Mouse (Mus musculus): ENCODE measurements at regions not wholly inside any gene's neighbourhood (a gene's known extent, or its start where the extent isn't known, plus 50 kb on each side); places are given as distances from the start of the nearest gene placed in this dataset.

DNA sequence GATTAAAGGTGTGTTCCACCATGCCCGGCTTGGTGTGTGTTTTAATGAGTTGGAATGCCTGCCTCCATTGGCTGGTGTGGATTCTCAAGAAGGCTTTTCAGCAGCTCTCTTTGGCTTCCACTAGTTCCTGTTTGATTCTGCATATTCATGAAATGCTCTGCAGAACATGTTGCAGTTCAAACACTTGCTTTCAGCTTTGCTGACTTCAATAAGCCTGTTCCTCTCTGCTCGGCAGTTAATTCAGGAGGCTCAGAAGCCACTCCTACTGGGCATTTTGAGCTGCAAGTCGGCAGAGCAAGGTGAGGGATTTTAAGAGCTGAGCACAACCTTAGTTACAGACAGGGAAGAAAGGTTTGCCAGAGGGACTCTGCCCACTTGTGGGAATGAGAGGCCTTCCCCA, 153.1 kb upstream of the Ercc4 start:
- no peaks in the 10 kb centered on the region for H3K4me1 ChIP-seq
- no peak overlapping the region for H3K27ac ChIP-seq
- no peaks in the 10 kb centered on the region for H3K36me3 ChIP-seq (replicated peaks)
- H3K9me3 ChIP-seq: no peaks in the 10 kb centered on the region
- 73% methylated on average over 3 of the region's 3 CpGs for WGBS
- H3K27me3 ChIP-seq (ENCODE audit: poor library complexity, severe bottlenecking): no peaks in the 10 kb centered on the region
- DNase-seq (ENCODE audit: extremely low spot score, low spot score): no peak
- no peak overlapping the region for H3K4me3 ChIP-seq

GRCm38 (mm10) chr16:12960885-12961284, 148.6 kb upstream of the Ercc4 start:
- Histone ChIP-seq H3K9me3 (no peaks in the 10 kb centered on the region), H3K36me3 (replicated peaks) (no peaks in the 10 kb centered on the region), H3K4me1 (no peaks in the 10 kb centered on the region), H3K4me3 (no peak overlapping the region), H3K27me3 (ENCODE audit: poor library complexity, severe bottlenecking) (no peaks in the 10 kb centered on the region), H3K27ac (no peak overlapping the region)
- WGBS: 50% methylated on average over 5 of the region's 5 CpGs
- DNase-seq (ENCODE audit: extremely low spot score, low spot score): no peak

GRCm38 (mm10) chr16:12982681-12983080, 126.8 kb upstream of the Ercc4 start:
- WGBS: 86% methylated on average over 1 of the region's 1 CpGs
- no peaks in the 10 kb centered on the region for H3K36me3 ChIP-seq (replicated peaks)

DNA sequence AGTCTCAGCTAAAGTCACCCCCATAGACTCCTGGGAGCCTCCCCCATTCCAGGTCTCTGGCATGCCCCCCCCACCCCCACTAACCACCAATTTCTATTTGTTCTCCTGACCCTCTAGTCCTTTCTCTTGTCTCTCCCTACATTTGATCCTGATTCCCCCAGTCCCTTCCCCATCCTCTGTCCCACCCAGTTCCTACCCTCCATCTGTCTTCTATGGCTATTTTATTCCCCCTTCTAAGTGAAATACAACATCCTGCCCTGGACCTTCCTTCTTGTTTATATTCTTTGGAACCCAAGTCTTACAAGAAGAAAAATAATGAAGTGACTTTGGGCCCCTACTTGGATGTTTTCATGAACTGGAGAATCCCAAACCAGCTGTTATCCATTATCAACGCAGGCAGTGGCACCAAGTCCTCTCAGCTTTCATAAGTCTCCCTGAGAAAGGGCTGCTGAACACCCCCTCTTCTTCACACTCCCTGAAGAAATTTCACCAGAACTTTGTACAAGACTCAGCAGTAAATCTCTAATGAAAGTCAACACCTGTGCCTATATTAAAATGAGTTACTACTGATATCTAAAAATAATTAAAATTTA, 108.1 kb upstream of the Ercc4 start:
- WGBS: 70% methylated on average over 1 of the region's 1 CpGs
- Histone ChIP-seq H3K27ac (no peak overlapping the region), H3K36me3 (replicated peaks) (no peaks in the 10 kb centered on the region), H3K4me3 (no peak overlapping the region), H3K4me1 (no peaks in the 10 kb centered on the region), H3K27me3 (ENCODE audit: poor library complexity, severe bottlenecking) (no peaks in the 10 kb centered on the region), H3K9me3 (no peaks in the 10 kb centered on the region)
- no peak for DNase-seq (ENCODE audit: extremely low spot score, low spot score)

More at GRCm38 (mm10) chr16:12982681-12983080, 126.8 kb upstream of the Ercc4 start:
- Histone ChIP-seq H3K27me3 (ENCODE audit: poor library complexity, severe bottlenecking) (no peaks in the 10 kb centered on the region), H3K4me1 (no peaks in the 10 kb centered on the region), H3K27ac (no peak overlapping the region), H3K4me3 (no peak overlapping the region), H3K9me3 (no peaks in the 10 kb centered on the region)
- no peak for DNase-seq (ENCODE audit: extremely low spot score, low spot score)

- no peaks in the 10 kb centered on the region for H3K27me3 ChIP-seq (ENCODE audit: poor library complexity, severe bottlenecking)
- WGBS: 89% methylated on average over 5 of the region's 5 CpGs
- H3K36me3 ChIP-seq (replicated peaks): no peaks in the 10 kb centered on the region
- H3K27ac ChIP-seq: no peak overlapping the region
- no peak for DNase-seq (ENCODE audit: extremely low spot score, low spot score)
- H3K4me1 ChIP-seq: peaks cover 12% of the 10 kb centered on the region
- no peak overlapping the region for H3K4me3 ChIP-seq
- no peaks in the 10 kb centered on the region for H3K9me3 ChIP-seq
Observed at GRCm38 (mm10) chr16:13012863-13013262, 96.6 kb upstream of the Ercc4 start.

GRCm38 (mm10) chr16:13013891-13014644, 95.4 kb upstream of the Ercc4 start:
- H3K4me3 ChIP-seq: no peak overlapping the region
- 55% methylated on average over 10 of the region's 10 CpGs for WGBS
- no peak for DNase-seq (ENCODE audit: extremely low spot score, low spot score)
- H3K36me3 ChIP-seq (replicated peaks): no peaks in the 10 kb centered on the region
- no peaks in the 10 kb centered on the region for H3K9me3 ChIP-seq
- no peak overlapping the region for H3K27ac ChIP-seq
- H3K27me3 ChIP-seq (ENCODE audit: poor library complexity, severe bottlenecking): no peaks in the 10 kb centered on the region
- peaks cover 12% of the 10 kb centered on the region for H3K4me1 ChIP-seq

- 58% methylated on average over 4 of the region's 4 CpGs for WGBS
- no peak for DNase-seq (ENCODE audit: extremely low spot score, low spot score)
Observed at GRCm38 (mm10) chr16:13022875-13023274, 86.6 kb upstream of the Ercc4 start.

GRCm38 (mm10) chr16:13025393-13025792, 84.1 kb upstream of the Ercc4 start:
- WGBS: 55% methylated on average over 3 of the region's 3 CpGs
- no peaks in the 10 kb centered on the region for H3K9me3 ChIP-seq
- DNase-seq (ENCODE audit: extremely low spot score, low spot score): no peak
- no peak overlapping the region for H3K4me3 ChIP-seq
- no peaks in the 10 kb centered on the region for H3K36me3 ChIP-seq (replicated peaks)
- H3K27me3 ChIP-seq (ENCODE audit: poor library complexity, severe bottlenecking): no peaks in the 10 kb centered on the region
- H3K4me1 ChIP-seq: no peaks in the 10 kb centered on the region
- no peak overlapping the region for H3K27ac ChIP-seq

More at GRCm38 (mm10) chr16:13022875-13023274, 86.6 kb upstream of the Ercc4 start:
- no peaks in the 10 kb centered on the region for H3K4me1 ChIP-seq
- H3K27ac ChIP-seq: no peak overlapping the region
- no peaks in the 10 kb centered on the region for H3K36me3 ChIP-seq (replicated peaks)
- no peaks in the 10 kb centered on the region for H3K9me3 ChIP-seq
- no peak overlapping the region for H3K4me3 ChIP-seq
- no peaks in the 10 kb centered on the region for H3K27me3 ChIP-seq (ENCODE audit: poor library complexity, severe bottlenecking)

DNA sequence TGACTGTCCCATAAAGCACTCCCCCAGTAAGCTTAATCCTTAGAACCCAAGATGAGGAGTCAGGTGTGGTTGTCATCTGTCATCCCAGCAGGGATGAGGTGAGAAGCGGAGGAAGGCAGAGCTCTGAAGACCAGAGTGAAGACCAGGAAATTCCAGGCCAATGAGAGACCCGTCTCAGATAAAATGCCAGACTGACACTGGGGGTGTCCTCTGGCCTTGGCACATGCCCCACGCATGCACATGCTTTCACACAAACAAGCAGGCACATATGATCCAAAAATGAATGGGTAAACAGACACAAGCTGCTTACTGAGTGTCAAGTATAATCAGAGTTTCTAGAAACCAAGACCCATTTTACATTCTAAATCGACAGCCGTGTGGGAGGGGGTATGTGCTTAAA, 75.3 kb upstream of the Ercc4 start:
- Histone ChIP-seq H3K4me1 (no peaks in the 10 kb centered on the region), H3K27me3 (ENCODE audit: poor library complexity, severe bottlenecking) (no peaks in the 10 kb centered on the region), H3K4me3 (no peak overlapping the region), H3K9me3 (no peaks in the 10 kb centered on the region), H3K36me3 (replicated peaks) (no peaks in the 10 kb centered on the region), H3K27ac (no peak overlapping the region)
- no peak for DNase-seq (ENCODE audit: extremely low spot score, low spot score)
- 87% methylated on average over 5 of the region's 5 CpGs for WGBS

DNA sequence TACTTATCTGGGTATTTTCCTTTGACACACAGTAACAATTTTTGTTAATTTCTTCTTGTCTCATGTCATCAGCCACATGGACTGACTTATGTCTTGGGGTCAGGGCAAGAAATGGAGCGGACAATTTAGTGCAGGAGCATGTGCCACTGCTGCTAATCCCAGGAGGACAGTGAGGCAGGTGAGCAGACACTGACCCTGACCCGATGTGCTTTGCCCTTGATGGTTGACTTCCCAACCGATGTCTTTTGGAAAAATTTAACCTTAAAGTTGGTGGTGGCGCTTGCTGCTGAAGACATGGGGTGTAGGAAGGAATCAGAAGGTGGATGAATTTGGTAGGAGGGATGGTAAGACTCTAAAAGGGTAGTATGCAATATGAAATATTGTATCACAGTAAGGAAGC, 72.9 kb upstream of the Ercc4 start:
- no peaks in the 10 kb centered on the region for H3K36me3 ChIP-seq (replicated peaks)
- H3K27ac ChIP-seq: no peak overlapping the region
- 0 out of 2 replicates have a peak, but pooled peaks cover 2% of the 10 kb centered on the region for H3K4me1 ChIP-seq
- H3K27me3 ChIP-seq (ENCODE audit: poor library complexity, severe bottlenecking): no peaks in the 10 kb centered on the region
- 92% methylated on average over 4 of the region's 4 CpGs for WGBS
- H3K4me3 ChIP-seq: no peak overlapping the region
- no peak for DNase-seq (ENCODE audit: extremely low spot score, low spot score)
- H3K9me3 ChIP-seq: no peaks in the 10 kb centered on the region

DNA sequence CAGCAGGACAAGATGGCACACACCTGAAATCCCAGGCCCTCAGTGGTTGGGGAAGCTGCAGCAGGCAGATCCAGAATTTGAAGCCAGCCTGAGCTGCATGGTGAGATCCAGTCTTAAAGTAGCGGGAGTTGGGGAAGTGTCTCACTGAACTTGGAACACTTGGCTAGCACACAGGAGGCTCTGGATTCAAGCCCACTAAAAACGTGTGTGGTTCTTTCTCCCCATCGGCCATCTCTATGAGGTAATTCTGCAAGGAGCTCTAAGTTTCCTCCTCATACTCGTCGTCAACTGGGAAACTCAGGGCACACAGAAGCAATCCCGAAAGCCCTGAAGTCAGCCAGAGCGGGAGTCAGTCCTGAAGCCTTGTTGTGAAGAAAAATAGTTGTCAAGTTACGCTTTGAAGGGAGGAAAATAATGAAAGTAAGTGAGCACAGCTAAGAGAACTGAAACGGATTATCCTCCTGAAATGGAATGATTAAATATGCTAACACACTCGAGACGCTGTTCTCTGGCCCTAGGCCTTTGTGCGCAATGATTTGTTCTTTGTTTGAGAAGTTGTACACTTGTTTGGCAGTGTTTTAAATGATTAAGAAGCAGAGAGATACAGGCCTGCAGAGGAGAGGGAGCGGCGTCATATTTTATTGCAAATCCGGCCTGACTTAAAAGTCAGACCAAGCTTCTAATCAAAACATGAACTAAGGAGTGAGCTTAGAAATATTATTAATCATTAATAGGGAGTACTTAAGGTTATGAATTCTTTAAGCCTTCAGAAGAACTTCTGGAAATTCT, 69.0 kb upstream of the Ercc4 start:
- no peaks in the 10 kb centered on the region for H3K27me3 ChIP-seq (ENCODE audit: poor library complexity, severe bottlenecking)
- 0 out of 2 replicates have a peak, but pooled peaks cover 2% of the 10 kb centered on the region for H3K4me1 ChIP-seq
- no peaks in the 10 kb centered on the region for H3K36me3 ChIP-seq (replicated peaks)
- H3K4me3 ChIP-seq: no peak overlapping the region
- no peak for DNase-seq (ENCODE audit: extremely low spot score, low spot score)
- no peak overlapping the region for H3K27ac ChIP-seq
- 80% methylated on average over 15 of the region's 15 CpGs for WGBS
- no peaks in the 10 kb centered on the region for H3K9me3 ChIP-seq

- Histone ChIP-seq H3K27me3 (ENCODE audit: poor library complexity, severe bottlenecking) (no peaks in the 10 kb centered on the region), H3K36me3 (replicated peaks) (no peaks in the 10 kb centered on the region), H3K4me1 (0 out of 2 replicates have a peak, but pooled peaks cover 2% of the 10 kb centered on the region), H3K9me3 (no peaks in the 10 kb centered on the region), H3K4me3 (no peak overlapping the region), H3K27ac (no peak overlapping the region)
- DNase-seq (ENCODE audit: extremely low spot score, low spot score): no peak
- WGBS: 80% methylated on average over 3 of the region's 3 CpGs
Observed at GRCm38 (mm10) chr16:13041356-13041755, 68.1 kb upstream of the Ercc4 start.

DNA sequence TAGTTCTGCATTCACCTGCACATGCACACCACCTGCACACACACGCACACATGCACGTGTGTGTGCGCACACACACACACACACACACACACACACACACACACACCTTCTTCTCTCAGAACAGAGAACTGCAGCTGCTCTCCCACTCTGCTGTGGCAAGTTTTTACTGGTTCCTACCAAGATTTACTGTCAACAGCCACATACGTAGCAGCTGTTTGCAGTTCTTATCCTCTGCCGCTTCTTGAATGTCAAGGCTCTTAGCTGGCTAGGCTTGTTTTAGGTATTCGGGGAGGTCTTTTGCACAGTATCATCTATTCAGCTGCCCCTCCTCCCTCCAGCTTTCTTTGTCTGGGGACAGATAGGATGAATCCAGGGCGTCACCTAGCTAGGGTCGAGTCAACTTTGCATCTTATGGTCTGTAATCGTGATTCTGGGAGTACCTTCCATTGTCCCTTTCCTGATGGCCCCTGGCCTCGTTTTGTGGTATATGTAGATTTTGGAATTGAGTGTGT, 64.3 kb upstream of the Ercc4 start:
- DNase-seq (ENCODE audit: extremely low spot score, low spot score): no peak
- H3K36me3 ChIP-seq (replicated peaks): no peaks in the 10 kb centered on the region
- no peak overlapping the region for H3K27ac ChIP-seq
- no peak overlapping the region for H3K4me3 ChIP-seq
- 83% methylated on average over 10 of the region's 10 CpGs for WGBS
- no peaks in the 10 kb centered on the region for H3K27me3 ChIP-seq (ENCODE audit: poor library complexity, severe bottlenecking)
- H3K4me1 ChIP-seq: 0 out of 2 replicates have a peak, but pooled peaks cover 2% of the 10 kb centered on the region
- no peaks in the 10 kb centered on the region for H3K9me3 ChIP-seq

Data from forebrain, embryonic 10.5 days (tissue).